Mouse (Mus musculus) cerebellum, adult 18-20 months (tissue): ENCODE measurements around the gene Adamtsl4.
"Not testable (repeated sequence)": the region's sequence is repeated elsewhere in the genome, so short reads cannot be mapped to it uniquely, and the experiment has no call there.

Experiments
- DNase-seq, 2 experiments: peaks; one replicate each; pipeline ENCODE4 v3.0.0; 2021

The Adamtsl4 gene

GRCm38 (mm10) chr3:95698286-95698685, 10.6 kb upstream of the Adamtsl4 start:
- DNase-seq: no peak

DNA sequence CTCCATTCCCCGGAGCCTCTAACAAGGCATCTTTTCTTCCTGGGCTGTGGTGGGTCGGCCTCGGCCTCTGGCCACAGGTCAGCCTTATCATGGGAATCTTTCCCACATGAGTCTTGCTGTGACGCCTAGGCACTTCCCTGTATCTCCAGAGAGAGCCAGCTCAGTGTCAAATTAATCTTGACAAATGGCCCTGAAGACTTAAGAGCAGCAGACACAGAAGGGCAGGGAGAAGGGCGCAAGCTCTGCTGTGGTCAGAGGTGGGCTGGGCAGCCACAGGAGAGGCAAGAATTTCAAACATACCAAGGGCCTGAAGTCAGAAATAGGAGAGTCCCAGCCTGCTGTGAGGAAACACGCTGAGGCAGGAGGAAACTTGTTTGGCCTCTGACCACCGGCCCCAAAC, 8.6 kb upstream of the Adamtsl4 start:
- no peak for DNase-seq

DNA sequence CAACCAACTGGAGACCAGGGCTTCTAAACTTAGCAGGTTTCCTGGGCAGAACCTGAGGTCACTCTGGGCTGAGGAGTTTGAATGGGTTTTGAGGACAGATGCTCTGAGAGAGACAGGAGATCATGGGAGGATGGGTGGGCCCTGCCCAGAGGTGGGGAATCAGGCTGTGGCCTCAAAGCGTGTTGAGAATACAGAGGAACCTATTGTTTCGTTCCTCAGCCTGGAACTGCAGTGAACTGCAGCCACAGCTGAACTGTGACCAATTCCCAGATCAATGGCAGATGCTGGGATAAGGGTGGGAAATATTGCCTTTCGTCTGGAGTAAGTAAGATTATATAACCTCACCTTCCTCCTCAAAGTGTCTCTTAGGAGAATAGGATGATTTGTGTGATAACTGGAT, 8.1 kb upstream of the Adamtsl4 start:
- DNase-seq: no peak

DNA sequence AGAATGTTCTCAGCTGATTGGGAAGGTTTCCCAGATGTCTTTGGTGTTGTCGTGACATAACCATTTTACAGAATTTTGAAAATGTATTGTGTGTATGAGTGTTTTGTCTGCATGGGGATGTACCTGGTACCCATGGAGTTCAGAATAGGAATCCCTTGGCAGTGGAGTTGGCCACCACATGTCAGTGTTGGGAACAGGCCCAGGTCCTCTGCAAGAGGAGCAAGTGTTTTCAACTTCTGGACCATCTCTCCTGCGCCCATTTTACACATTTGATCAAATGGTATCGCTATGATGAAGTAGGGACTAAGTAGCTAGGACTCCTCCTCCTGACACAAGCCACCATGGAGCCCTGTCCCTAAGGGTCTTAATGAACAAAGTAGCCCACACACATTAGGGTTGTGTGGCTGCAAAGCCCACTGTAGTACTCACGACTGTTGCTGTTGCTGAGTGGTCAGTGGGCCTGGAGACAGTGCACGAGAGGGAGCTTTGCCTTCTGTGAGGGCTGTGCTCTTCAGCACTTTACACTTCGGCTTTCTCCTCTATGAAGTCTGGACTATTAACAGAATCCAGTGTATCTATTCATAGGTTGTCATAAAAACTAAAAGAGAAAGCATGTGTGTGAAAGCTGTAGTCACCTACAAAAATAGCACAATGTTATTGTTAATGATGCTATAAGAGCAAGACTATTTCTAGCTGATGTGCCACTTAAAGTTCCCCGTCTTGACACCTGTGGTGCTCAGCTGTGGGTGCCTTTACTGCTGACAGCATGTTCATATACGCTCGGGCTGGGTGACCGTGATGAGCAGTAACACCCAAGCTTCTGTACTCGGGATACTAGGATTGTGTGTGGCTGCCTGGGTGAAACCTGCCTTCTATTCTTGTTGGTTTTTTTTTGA, 7.3 kb upstream of the Adamtsl4 start:
- no peak for DNase-seq

- no peak for DNase-seq
Observed at GRCm38 (mm10) chr3:95693821-95694807, 6.4 kb upstream of the Adamtsl4 start.

GRCm38 (mm10) chr3:95692677-95693076, 5.0 kb upstream of the Adamtsl4 start:
- DNase-seq: no peak

DNA sequence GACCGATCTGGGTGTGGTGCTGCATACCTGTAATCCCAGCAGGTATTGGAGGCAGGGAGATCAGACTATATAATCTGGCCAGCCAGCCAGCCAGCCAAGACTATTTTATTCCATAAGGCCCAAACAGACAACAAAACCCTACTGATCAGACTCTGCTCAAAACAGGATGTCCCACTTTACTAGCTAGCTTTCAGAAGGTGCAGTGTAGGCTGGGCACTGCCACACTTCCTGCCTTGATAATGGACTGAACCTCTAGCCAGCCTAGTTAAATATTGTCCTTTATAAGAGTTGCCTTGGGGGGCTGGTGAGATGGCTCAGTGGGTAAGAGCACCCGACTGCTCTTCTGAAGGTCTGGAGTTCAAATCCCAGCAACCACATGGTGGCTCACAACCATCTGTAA, 2.8 kb upstream of the Adamtsl4 start:
- DNase-seq: not testable (repeated sequence)

DNA sequence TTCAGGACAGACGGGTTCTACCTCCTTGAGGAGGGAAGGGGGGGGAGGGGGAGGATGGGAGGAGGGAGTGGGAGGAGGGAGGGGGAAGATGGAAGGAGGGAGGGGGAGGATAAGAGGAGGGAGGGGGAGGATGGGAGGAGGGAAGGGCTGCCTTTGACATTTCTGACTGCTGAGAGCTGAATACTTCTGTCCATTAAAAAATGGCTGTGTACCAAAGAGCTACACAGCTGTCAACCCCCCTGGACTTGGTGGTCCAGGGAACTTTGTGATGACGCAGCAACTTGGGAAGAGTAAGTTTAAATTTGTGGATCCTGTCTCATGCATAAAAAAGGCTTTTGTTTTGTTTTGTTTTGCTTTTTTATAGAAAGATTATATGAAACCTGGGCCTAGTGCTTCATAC, 2.2 kb upstream of the Adamtsl4 start:
- DNase-seq: no peak

GRCm38 (mm10) chr3:95689171-95689915, 1.6 kb upstream of the Adamtsl4 start:
- no peak for DNase-seq

DNA sequence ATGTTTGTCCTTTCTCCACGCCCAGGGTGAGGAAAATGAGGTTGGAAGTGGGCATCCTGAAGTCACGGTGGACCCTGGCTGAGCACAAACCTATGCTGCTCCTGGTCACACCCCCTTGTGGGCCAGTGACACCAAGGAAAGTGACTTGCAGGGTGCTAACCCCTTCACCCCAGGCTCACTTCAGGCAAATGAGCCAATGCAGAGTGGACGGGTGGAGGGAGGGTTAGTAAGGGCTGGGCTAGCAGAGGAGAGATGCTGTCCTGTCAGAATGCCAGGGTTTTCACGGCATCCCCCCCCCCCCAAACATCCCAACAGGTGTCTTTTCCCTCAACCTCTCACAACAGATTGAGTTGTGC, 571 bp downstream of the Adamtsl4 start:
- DNase-seq: peak in 1 of 2 experiments; percentile 9

DNA sequence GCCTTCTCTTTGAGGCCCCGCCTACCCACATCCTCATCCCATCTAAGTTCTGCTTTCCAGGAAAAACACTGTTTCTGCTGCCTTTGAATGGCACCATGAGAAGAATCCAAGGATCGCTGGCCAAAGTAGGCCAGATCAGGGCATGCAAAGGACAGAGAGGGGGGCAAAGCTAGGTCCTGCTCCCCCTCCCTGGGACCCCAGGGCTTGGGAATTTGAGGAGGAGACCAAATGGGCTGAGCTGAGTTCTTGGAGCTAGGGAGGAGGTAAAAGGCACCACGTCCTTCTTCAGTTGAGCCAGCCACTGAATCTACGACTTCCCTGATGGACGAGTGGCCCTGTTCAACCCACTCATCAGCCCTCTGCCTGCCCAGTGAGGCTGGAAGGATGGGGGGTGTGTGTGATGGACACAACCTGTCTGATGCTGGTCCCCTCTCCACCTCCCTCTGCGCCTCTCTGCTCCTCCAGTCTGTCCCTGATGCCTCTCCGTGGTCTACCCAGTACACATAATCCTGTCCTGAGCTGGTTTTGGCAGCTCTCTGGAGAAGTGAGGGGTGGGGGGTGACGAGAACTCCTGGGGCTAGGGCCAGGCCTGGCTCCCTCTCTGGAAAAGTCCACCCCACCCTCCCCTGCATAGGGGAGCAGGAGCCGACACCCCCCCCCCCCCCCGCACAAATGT, 1.1 kb downstream of the Adamtsl4 start:
- no peak for DNase-seq

DNA sequence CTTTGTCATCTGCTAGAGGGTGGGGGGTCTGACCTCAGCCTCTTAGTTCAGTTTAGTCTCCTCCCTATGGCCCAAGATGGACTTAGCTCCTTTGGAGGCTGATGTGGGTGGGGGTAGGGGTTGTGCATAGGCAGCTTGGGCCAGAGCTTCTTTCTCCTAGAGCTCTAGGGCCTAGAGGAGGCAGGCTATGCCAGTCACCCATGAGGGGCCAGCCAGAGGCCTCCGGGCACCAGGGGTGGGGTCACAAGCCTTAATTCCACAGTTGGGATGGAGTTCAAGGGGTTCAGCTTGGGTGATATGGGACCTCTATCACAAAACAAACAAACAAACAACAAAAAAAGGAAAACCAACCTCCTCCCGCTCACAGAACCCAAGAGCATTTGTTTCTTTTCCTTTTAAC, 2.0 kb downstream of the Adamtsl4 start:
- DNase-seq: no peak

DNA sequence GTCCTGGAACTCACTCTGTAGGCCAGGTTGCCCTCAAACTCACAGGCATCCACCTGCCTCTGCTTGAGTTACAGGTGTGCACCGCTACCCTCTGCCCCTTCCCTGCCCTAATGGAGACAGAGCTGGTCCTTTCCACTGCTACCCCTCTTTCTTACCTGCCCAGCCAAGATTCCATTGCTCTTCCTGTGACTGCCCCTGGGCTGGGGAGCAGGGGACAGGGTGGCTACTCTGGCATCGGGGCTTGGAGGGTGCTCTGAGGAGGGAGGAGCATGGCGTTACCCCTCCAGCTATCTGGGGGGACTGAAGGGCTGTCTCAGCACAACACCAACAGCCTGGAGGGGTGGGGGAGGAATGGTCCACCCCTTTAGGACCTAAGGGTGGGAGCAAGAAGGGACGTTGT, 2.4 kb downstream of the Adamtsl4 start:
- DNase-seq: no peak

DNA sequence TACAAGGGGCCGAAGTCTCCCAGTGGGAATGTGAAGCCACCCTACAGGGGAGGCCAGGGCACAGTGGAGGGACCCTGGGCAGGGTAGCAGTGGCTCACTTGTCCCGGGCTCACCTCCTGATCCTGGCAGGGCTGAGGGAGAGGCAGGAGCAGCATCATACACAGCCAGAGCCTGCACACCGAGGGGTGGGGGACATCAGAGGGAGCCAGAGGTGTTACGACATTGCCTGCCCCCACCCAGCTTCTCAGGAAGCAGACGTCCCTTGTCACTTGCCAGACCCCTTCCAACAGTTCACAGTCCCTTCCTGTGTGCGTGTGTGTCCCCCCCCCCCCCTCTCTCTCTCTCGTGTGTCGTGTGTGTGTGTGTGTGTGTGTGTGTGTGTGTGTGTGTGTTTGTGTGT, 2.9 kb downstream of the Adamtsl4 start:
- DNase-seq: no peak

DNA sequence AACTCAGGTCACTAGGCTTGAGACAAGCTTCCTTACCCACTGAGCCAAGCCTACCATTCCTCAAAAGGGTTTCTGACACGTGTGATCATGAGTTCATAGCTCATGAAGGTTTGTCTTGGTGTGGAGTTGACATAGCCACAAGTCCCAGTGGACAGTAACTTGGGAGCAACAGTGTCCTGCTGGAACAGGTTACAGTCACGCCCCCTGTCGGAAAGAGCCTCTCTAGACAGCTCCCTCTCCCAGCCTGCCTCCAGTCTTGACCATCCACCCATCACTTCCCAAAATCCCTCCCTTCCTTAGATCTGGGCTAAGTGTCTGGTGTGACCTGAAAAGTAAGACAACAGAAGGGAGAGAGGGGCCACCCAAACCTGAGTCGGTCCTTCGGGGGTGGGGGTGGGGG, 4.8 kb downstream of the Adamtsl4 start:
- DNase-seq: no peak

GRCm38 (mm10) chr3:95681365-95681764, 6.4 kb downstream of the Adamtsl4 start:
- no peak for DNase-seq

DNA sequence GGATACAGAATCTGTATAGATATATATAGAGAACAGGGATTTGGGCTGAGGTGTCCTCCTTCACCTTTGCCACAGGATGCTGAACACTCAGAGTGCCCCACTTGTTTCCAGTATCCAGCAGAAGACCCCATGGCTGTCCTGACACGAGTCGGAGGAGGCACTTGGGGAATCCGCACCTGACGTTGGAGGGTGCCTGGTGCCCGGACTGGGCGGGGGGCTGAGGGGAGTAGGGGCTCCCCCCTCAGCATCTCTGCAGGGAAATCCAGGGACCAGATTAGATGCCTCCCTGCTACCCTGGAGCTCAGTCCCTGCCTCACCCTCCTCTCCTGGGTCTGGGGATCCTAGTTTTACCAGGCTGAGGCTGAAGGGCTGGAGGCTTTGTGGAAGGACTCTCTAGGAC, 7.0 kb downstream of the Adamtsl4 start:
- DNase-seq: no peak

DNA sequence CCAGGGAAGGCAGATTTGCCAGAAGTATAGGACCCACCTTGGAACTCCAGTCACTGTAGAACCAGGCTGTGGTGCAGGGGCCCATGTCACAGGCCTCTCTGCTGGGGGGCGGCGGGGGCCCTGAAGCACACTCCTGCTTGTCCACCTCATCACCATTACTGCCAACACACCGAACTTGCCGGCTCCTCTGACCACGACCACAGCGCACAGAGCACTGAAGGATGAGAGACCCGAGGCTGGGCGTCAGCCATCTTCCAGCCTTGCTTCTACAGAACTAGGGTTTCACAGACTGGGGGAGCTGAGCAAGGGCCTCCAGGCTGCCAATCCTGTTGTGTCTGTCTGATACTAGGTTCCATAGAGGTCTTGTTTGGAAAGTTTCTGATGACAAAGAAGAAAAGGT, 8.2 kb downstream of the Adamtsl4 start:
- DNase-seq: no peak

GRCm38 (mm10) chr3:95677420-95678090, 10.2 kb downstream of the Adamtsl4 start:
- DNase-seq: no peak

- peak; percentile 56 to 66 for DNase-seq
Observed at GRCm38 (mm10) chr3:95676745-95677419, 10.8 kb downstream of the Adamtsl4 start.
